Mouse (Mus musculus): Measurements from ENCODE around the gene Acap3.

GRCm38 (mm10) chr4:155887674-155888073 is 3.9 kb upstream of the Acap3 start:
- no peak for TF ChIP-seq EP300 (optimal IDR thresholded peaks at IDR 0.05)
- no peak for TF ChIP-seq CTCF (IDR thresholded peaks at IDR 0.05; ENCODE audit: low read depth)

All from stomach, postnatal 0 days (tissue).